ENCODE assay signal across 8 mouse cellular contexts in the genomic region with DNA sequence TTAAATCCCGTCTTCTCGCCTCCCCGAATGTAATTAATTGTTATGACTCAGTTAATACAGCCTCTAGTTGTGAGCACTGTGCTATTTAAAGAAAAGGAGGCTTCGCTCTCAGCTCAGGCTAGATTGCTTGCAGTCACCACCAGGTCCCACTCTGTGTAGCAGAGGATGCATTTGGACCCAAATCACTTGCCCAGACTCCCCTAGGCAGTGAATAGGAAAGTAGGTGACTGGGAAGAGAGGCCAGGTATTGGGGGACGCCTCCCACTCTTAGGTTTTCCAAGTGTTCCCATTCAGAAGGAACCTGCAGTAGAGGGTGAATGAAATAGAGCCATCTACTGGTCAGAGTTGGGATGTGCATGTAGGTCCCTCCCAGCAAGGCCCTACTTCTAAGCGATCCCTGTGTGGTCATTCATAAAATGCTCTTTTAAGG.
DNase-seq lines count a peak whose midpoint lies in the region; ATAC-seq lines count a peak whose summit lies in the region.

No protein-coding gene starts in this region.

- peaks cover 40% of the 10 kb centered on the region for H3K27me3 ChIP-seq in limb, embryonic 12.5 days
- H3K27me3 ChIP-seq in neural tube, embryonic 12.5 days (replicated peaks): 0 out of 2 replicates have a peak, but pooled peaks cover 5% of the 10 kb centered on the region

- peaks cover 11% of the 10 kb centered on the region for H3K4me1 ChIP-seq in limb, embryonic 12.5 days (replicated peaks)
- peaks cover 3% of the 10 kb centered on the region; the same call in 1 of the 2 replicates for H3K4me1 ChIP-seq in neural tube, embryonic 12.5 days

- H3K9me3 ChIP-seq in limb, embryonic 12.5 days: no peaks in the 10 kb centered on the region
- no peaks in the 10 kb centered on the region for H3K9me3 ChIP-seq in neural tube, embryonic 12.5 days

- peak; percentile 25 to 56 for DNase-seq in urinary bladder, adult 18-20 months (ENCODE audit: low spot score in 2 of 2)
- no peak for DNase-seq in urinary bladder, postnatal 10 days (ENCODE audit: low spot score)
- DNase-seq in cerebellum, adult 8-10 months: peak; percentile 83
- DNase-seq in frontal cortex, postnatal 14 days (ENCODE audit: low spot score in 2 of 2): peak; percentile 40 to 72
- peak; percentile 26 to 60 for DNase-seq in kidney, adult 8-10 months

- WGBS in limb, embryonic 12.5 days: 34% methylated on average over 6 of the region's 6 CpGs
- WGBS in neural tube, embryonic 12.5 days: 38% methylated on average over 6 of the region's 6 CpGs

- H3K4me2 ChIP-seq in limb, embryonic 12.5 days: no peak overlapping the region
- H3K4me2 ChIP-seq in neural tube, embryonic 12.5 days (replicated peaks): no peak overlapping the region

- no peak overlapping the region for H3K27ac ChIP-seq in limb, embryonic 12.5 days
- H3K27ac ChIP-seq in neural tube, embryonic 12.5 days: no peak overlapping the region

- H3K4me3 ChIP-seq in limb, embryonic 12.5 days (replicated peaks): no peak overlapping the region
- H3K4me3 ChIP-seq in neural tube, embryonic 12.5 days: no peak overlapping the region

- no peaks in the 10 kb centered on the region for H3K36me3 ChIP-seq in limb, embryonic 12.5 days
- no peaks in the 10 kb centered on the region for H3K36me3 ChIP-seq in neural tube, embryonic 12.5 days

- ATAC-seq in limb, embryonic 12.5 days (ENCODE audit: insufficient number of reproducible peaks, insufficient read depth, low FRiP score, low TSS enrichment, low read depth): peak; percentile 28; the same call in 1 of the 2 replicates
- ATAC-seq in neural tube, embryonic 12.5 days (ENCODE audit: low FRiP score, low read depth): peak; percentile 21; the same call in 1 of the 2 replicates
- no peak for ATAC-seq in activated CD4-positive, CD25-positive, alpha-beta regulatory T cell, adult 4 months

- no peak overlapping the region for H3K9ac ChIP-seq in limb, embryonic 12.5 days (replicated peaks)
- no peak overlapping the region for H3K9ac ChIP-seq in neural tube, embryonic 12.5 days
